Mouse (Mus musculus): ENCODE data around the gene Gm11114.

The Gm11114 gene

GRCm38 (mm10) chr9:85357154-85357860 lies 44.7 kb downstream of the Gm11114 start:
- no peak for DNase-seq (ENCODE audit: low spot score in 2 of 2)
